Mouse (Mus musculus): Measurements from ENCODE around the gene Hspb7. TPM values are rescaled to one million over a fixed set of nuclear protein-coding genes. Genes with fewer than 3 reads are reported as not detected.
A peak's percentile ranks its signal among the peaks of the same experiment; 100 is the strongest.

Gene Hspb7
- polyA plus RNA-seq, 2 experiments: 0.06 TPM; not detected in 1

DNA sequence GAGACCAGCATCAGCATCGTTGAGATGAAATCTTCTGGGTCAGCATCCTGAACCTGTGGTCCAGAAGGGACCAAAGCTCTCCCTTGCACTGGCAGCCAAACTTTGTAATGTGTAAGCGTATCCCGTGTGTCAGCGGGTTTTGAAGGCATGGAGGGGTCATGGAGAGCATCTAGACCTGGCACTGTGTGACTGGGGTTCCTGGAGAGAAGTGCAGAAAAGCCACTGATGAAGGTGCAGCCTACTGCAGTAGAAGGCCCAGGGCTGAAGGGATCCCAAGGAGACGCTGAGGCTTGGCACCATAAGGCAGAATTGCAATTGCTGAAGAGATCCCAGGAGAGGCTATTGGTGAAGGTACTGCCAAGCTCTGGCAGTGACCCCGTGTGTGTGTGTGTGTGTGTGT lies 8.8 kb downstream of the Hspb7 start:
- Histone ChIP-seq H3K9me3 (ENCODE audit: control insufficient read depth, low read length) (no peaks in the 10 kb centered on the region), H3K36me3 (replicated peaks; ENCODE audit: control insufficient read depth, insufficient read depth, low read depth) (no peaks in the 10 kb centered on the region), H3K27me3 (ENCODE audit: control insufficient read depth, insufficient read depth, low read length) (peaks cover 4% of the 10 kb centered on the region), H3K9ac (replicated peaks) (no peak overlapping the region), H3K4me1 (replicated peaks; ENCODE audit: control insufficient read depth in 2 of 2, insufficient read depth in 2 of 2, low read length in 1 of 2) (no peaks in the 10 kb centered on the region), H3K4me3 (ENCODE audit: insufficient read depth in 1 of 2, low read depth in 2 of 2, low read length in 2 of 2) (no peak overlapping the region), H3K27ac (no peak overlapping the region), H3K4me2 (ENCODE audit: low read depth) (no peak overlapping the region)
- ATAC-seq (ENCODE audit: insufficient read depth): no peak
- WGBS (ENCODE audit: insufficient replicate concordance): 56% methylated on average over 6 of the region's 6 CpGs
- DNase-seq (ENCODE audit: low read depth in 3 of 3, low spot score in 3 of 3): no peak
- no peak for TF ChIP-seq CTCF (IDR thresholded peaks at IDR 0.05; ENCODE audit: low read depth)

DNA sequence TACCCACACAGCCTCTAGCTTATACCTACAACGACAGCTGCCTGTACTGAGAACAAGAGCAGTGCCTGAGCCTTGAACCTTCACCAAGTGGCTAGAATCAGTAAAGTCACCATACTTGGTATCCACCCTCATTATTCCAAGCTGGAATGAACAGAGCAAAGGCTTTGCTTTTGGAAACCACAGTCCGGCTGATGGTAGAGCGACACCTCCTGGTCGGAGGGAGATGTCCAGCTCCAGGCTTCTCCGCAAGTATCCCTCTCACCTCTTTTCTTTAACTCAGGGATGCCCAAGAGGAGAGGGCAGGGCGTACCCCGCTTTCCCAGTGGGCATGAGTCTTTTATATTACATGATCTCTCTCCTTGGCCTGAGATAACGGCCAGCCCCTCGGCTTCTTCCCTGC lies 9.3 kb downstream of the Hspb7 start:
- H3K27me3 ChIP-seq (ENCODE audit: control insufficient read depth, insufficient read depth, low read length): peaks cover 4% of the 10 kb centered on the region
- no peaks in the 10 kb centered on the region for H3K9me3 ChIP-seq (ENCODE audit: control insufficient read depth, low read length)
- ATAC-seq (ENCODE audit: insufficient read depth): no peak
- no peak overlapping the region for H3K9ac ChIP-seq (replicated peaks)
- H3K36me3 ChIP-seq (replicated peaks; ENCODE audit: control insufficient read depth, insufficient read depth, low read depth): no peaks in the 10 kb centered on the region
- TF ChIP-seq EP300 (IDR thresholded peaks at IDR 0.05; ENCODE audit: low read depth) (no peak), CTCF (IDR thresholded peaks at IDR 0.05; ENCODE audit: low read depth) (peak; percentile 64)
- no peak for DNase-seq (ENCODE audit: low read depth in 3 of 3, low spot score in 3 of 3)
- 38% methylated on average over 9 of the region's 9 CpGs for WGBS (ENCODE audit: insufficient replicate concordance)
- H3K4me3 ChIP-seq (ENCODE audit: insufficient read depth in 1 of 2, low read depth in 2 of 2, low read length in 2 of 2): no peak overlapping the region
- no peak overlapping the region for H3K27ac ChIP-seq
- no peak overlapping the region for H3K4me2 ChIP-seq (ENCODE audit: low read depth)
- H3K4me1 ChIP-seq (replicated peaks; ENCODE audit: control insufficient read depth in 2 of 2, insufficient read depth in 2 of 2, low read length in 1 of 2): no peaks in the 10 kb centered on the region

DNA sequence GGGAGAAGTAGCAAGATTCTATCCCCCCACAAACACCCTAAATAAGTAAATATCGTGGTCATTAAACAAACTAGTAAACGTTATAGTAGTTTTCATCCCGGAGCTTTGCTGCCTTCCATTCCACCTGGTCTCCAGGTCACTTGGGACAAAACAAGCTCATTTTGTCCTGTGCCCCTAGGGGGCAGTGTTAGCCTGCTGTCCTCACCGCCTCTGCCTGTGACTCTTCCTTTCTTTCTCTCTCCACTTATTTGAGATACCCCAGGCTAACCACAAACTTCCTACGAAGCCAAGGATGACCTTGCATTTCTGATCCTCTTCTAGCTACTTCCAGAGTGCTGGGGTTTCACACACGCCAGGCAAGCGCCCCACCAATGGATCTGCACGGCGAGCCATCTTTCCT lies 10.4 kb downstream of the Hspb7 start:
- ATAC-seq (ENCODE audit: insufficient read depth): no peak
- Histone ChIP-seq H3K27ac (no peak overlapping the region), H3K9ac (replicated peaks) (no peak overlapping the region), H3K4me1 (replicated peaks; ENCODE audit: control insufficient read depth in 2 of 2, insufficient read depth in 2 of 2, low read length in 1 of 2) (no peaks in the 10 kb centered on the region), H3K4me2 (ENCODE audit: low read depth) (no peak overlapping the region), H3K9me3 (ENCODE audit: control insufficient read depth, low read length) (no peaks in the 10 kb centered on the region), H3K4me3 (ENCODE audit: insufficient read depth in 1 of 2, low read depth in 2 of 2, low read length in 2 of 2) (no peak overlapping the region), H3K36me3 (replicated peaks; ENCODE audit: control insufficient read depth, insufficient read depth, low read depth) (no peaks in the 10 kb centered on the region), H3K27me3 (ENCODE audit: control insufficient read depth, insufficient read depth, low read length) (no peaks in the 10 kb centered on the region; the same call in 1 of the 2 replicates)
- DNase-seq (ENCODE audit: low read depth in 3 of 3, low spot score in 3 of 3): peak in 1 of 3 experiments; percentile 37
- 20% methylated on average over 9 of the region's 9 CpGs for WGBS (ENCODE audit: insufficient replicate concordance)
- TF ChIP-seq EP300 (IDR thresholded peaks at IDR 0.05; ENCODE audit: low read depth): no peak
- peak; percentile 93 for TF ChIP-seq CTCF (IDR thresholded peaks at IDR 0.05; ENCODE audit: low read depth)

DNA sequence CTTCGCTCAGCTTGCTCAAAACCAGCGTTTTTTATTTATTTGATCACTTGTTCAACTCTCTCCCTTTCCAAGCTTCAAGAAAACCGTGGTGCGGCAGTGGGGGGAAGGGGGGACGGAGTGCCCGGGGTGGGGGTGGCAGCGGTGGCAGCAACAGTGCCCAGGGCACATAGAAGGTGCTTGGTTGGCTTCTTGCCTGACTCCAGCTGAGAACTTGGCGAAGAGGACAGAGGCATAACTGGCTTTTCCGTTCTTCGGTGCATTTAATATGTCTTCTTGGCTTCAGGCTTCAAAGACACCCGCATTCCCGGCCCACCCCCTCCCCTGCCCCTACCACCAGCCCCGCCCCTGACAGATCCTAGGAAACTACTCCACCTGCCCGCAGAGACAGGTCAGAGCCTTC lies 12.1 kb downstream of the Hspb7 start:
- Histone ChIP-seq H3K36me3 (replicated peaks; ENCODE audit: control insufficient read depth, insufficient read depth, low read depth) (no peaks in the 10 kb centered on the region), H3K4me3 (ENCODE audit: insufficient read depth in 1 of 2, low read depth in 2 of 2, low read length in 2 of 2) (no peak overlapping the region), H3K27me3 (ENCODE audit: control insufficient read depth, insufficient read depth, low read length) (no peaks in the 10 kb centered on the region), H3K9ac (replicated peaks) (no peak overlapping the region), H3K4me2 (ENCODE audit: low read depth) (no peak overlapping the region), H3K27ac (no peak overlapping the region), H3K9me3 (ENCODE audit: control insufficient read depth, low read length) (no peaks in the 10 kb centered on the region), H3K4me1 (replicated peaks; ENCODE audit: control insufficient read depth in 2 of 2, insufficient read depth in 2 of 2, low read length in 1 of 2) (no peaks in the 10 kb centered on the region)
- DNase-seq (ENCODE audit: low read depth in 3 of 3, low spot score in 3 of 3) (no peak), ATAC-seq (ENCODE audit: insufficient read depth) (no peak)
- 58% methylated on average over 14 of the region's 14 CpGs for WGBS (ENCODE audit: insufficient replicate concordance)
- TF ChIP-seq CTCF (IDR thresholded peaks at IDR 0.05; ENCODE audit: low read depth): no peak
- no peak for TF ChIP-seq EP300 (IDR thresholded peaks at IDR 0.05; ENCODE audit: low read depth)

DNA sequence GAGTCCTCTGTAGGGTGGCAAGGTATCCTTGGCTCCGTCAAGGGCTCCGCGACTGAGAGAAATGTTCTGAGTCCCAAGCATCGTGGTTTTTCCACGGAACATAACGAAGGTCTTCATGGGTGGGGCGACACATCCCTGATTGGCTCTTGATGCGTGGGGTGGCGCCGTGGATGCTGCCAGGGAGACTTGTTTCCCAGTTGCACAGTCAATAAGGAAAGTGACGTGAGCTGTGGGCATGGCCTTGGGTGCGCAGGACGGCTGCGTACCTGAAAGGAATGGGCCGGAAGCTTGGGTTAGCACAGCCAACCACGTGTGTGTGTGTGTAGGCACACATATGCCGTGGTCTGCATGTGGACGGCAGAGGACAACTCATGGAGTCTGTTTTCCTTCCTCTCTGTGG lies 12.6 kb downstream of the Hspb7 start:
- Histone ChIP-seq H3K36me3 (replicated peaks; ENCODE audit: control insufficient read depth, insufficient read depth, low read depth) (no peaks in the 10 kb centered on the region), H3K9ac (replicated peaks) (no peak overlapping the region), H3K4me2 (ENCODE audit: low read depth) (no peak overlapping the region), H3K27me3 (ENCODE audit: control insufficient read depth, insufficient read depth, low read length) (no peaks in the 10 kb centered on the region), H3K27ac (no peak overlapping the region), H3K4me1 (replicated peaks; ENCODE audit: control insufficient read depth in 2 of 2, insufficient read depth in 2 of 2, low read length in 1 of 2) (no peaks in the 10 kb centered on the region), H3K4me3 (ENCODE audit: insufficient read depth in 1 of 2, low read depth in 2 of 2, low read length in 2 of 2) (no peak overlapping the region), H3K9me3 (ENCODE audit: control insufficient read depth, low read length) (no peaks in the 10 kb centered on the region)
- TF ChIP-seq EP300 (IDR thresholded peaks at IDR 0.05; ENCODE audit: low read depth) (no peak), CTCF (IDR thresholded peaks at IDR 0.05; ENCODE audit: low read depth) (no peak)
- ATAC-seq (ENCODE audit: insufficient read depth): no peak
- DNase-seq (ENCODE audit: low read depth in 3 of 3, low spot score in 3 of 3): no peak
- WGBS (ENCODE audit: insufficient replicate concordance): 74% methylated on average over 18 of the region's 18 CpGs

Measured in liver, embryonic 14.5 days (tissue).